Mouse (Mus musculus) C2C12 (cell line): Measurements from ENCODE around the gene Snx14.

Experiments
- CTCF ChIP-seq: IDR thresholded peaks from one replicate; pipeline ENCODE4 v1.5.1; 2011; ENCODE audit not compliant: control insufficient read depth, insufficient read depth, insufficient read length
- MAX ChIP-seq: IDR thresholded peaks from one replicate; pipeline ENCODE4 v1.6.1; 2011; ENCODE audit warnings: mild to moderate bottlenecking, control low read depth

DNA sequence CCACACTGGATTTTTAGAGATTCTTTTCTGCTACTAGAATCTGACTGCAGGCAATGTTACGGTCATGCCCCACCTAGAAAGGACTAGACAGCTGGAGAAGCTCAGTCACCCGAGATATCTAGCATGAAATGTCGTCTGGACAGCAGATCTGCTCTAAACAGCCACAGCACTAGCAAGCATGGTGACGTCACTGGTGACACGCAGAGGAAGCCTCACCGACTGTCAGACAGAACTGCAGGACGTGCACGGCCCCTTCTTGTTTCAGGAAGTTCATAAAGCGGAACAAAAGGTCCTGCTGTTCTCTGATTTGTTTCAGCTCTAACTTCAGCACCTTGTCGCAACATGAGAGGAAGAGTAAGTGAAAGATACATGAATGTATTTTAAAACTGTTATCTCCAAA is 34.7 kb downstream of the Snx14 start:
- TF ChIP-seq MAX (no peak), CTCF (no peak)
